Mouse (Mus musculus) heart, embryonic 16.5 days (tissue): ENCODE data around the gene Fbln1. TPM values are rescaled to one million over a fixed set of nuclear protein-coding genes. Genes with fewer than 3 reads are reported as not detected.

Experiments
- polyA plus RNA-seq: library from polyadenylated mRNA; unstranded; fragments of >200 nt; fragmentation: Nextera tagmentation; extraction: Ambion mirVana; gene quantifications from 2 replicates; pipeline ENCODE4 v1.2.1, GENCODE M21; 2015

Gene Fbln1
- polyA plus RNA-seq, 1 experiment from 2014 or later = 109 TPM

Other genes with a start within 250 kb of the Fbln1 start
- gene 5031439G07Rik, start 217.4 kb upstream of the Fbln1 start, polyA plus RNA-seq = 4.3 and 4.4 TPM in 2 replicates
- gene Upk3a, start 188.8 kb upstream of the Fbln1 start, polyA plus RNA-seq = 0.47 and 2.7 TPM in 2 replicates
- 17.0 and 18.2 TPM in 2 replicates for gene Fam118a, start 177.0 kb upstream of the Fbln1 start, polyA plus RNA-seq
- 0.07 and 0.08 TPM in 2 replicates for gene Smc1b, start 74.0 kb upstream of the Fbln1 start, polyA plus RNA-seq
- gene Ribc2, start 73.9 kb upstream of the Fbln1 start, polyA plus RNA-seq = 0.20 and 0.29 TPM in 2 replicates
- 209 and 214 TPM in 2 replicates for gene Atxn10, start 130.3 kb downstream of the Fbln1 start, polyA plus RNA-seq